Mouse (Mus musculus) thymus, postnatal 10 days (tissue): ENCODE results near the gene S1pr1.

ENCODE experiments used
- DNase-seq, 2 experiments: peaks; one replicate each; pipeline ENCODE4 v3.0.0; 2021; ENCODE audit warnings: low spot score in 2 of 2

S1pr1 gene

GRCm38 (mm10) chr3:115674665-115675064 lies 40.2 kb downstream of the S1pr1 start:
- DNase-seq = no peak

GRCm38 (mm10) chr3:115673663-115674157 lies 41.2 kb downstream of the S1pr1 start:
- peak in 1 of 2 experiments; percentile 15 for DNase-seq

GRCm38 (mm10) chr3:115672965-115673662 lies 41.8 kb downstream of the S1pr1 start:
- no peak for DNase-seq

- DNase-seq = no peak
Observed at GRCm38 (mm10) chr3:115669230-115669629, 45.6 kb downstream of the S1pr1 start.

GRCm38 (mm10) chr3:115667182-115667581 lies 47.7 kb downstream of the S1pr1 start:
- DNase-seq = no peak

- no peak for DNase-seq
Observed at GRCm38 (mm10) chr3:115666547-115666946, 48.3 kb downstream of the S1pr1 start.

- DNase-seq = no peak
Observed at GRCm38 (mm10) chr3:115664497-115664896, 50.4 kb downstream of the S1pr1 start.

- DNase-seq = peak; percentile 34 to 64
Observed at GRCm38 (mm10) chr3:115660701-115661460, 54.0 kb downstream of the S1pr1 start.
